Mouse (Mus musculus) gastrocnemius, adult 18-20 months (tissue): ENCODE data around the gene Kctd14. TPM values are rescaled to one million over a fixed set of nuclear protein-coding genes. Genes with fewer than 3 reads are reported as not detected.

Experiments
- DNase-seq: peaks from one replicate; pipeline ENCODE4 v3.0.0; 2021; ENCODE audit warnings: low spot score
- total RNA-seq, 2 experiments: library from RNA; stranded (reverse); gene quantifications; 2 replicates each; pipeline ENCODE4 v1.2.3; 2021

Kctd14 gene
- total RNA-seq, 2 experiments from 2014 or later: 0.14 TPM; not detected in 1

- DNase-seq: no peak
Measured at GRCm38 (mm10) chr7:97438986-97439385, 12.1 kb upstream of the Kctd14 start.

- DNase-seq: peak; percentile 15
Measured at GRCm38 (mm10) chr7:97446171-97446925, 4.8 kb upstream of the Kctd14 start.

DNA sequence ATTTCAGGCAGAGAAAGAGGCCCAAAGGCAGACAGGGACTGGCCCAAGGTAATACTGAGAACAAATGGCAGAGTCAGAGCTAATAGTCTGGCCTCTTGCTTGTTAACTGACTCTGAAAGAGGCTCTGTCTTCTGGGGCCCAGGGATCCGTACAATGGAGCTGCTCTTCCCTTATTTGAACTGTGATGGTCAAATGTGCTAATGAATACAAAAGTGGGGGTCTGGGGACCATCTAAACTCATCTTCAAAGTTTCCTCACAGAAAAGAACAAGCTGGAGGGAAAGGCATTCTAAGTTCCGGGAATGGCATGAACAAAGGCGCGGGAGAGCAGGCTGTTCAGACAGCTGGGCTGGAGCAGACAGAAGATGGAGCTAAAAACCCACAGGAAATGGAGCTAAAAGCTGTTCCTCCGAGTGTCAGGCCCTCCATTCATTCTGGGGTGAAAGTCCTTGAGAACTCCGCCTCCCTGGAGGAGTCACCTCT, 4.0 kb upstream of the Kctd14 start:
- DNase-seq: no peak

DNA sequence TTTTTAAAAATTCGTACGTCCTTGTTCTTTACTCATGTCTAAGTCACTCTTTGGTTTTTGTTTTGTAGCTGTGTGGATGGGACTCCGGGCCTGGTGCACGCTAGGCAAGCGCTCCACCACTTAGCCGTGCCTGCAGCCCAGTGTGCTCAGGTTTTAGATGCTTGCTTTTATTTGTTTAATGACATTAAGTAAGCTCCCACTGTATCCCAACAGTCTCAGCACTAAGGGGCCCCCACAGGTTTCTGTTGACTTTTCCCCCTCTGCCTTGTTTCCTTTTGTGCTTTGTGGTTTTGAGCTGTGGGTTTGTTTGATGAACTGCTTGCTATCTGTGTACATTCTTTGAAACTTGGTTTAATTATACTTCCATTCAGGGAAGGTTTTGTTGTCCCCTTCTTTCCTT, 1.1 kb downstream of the Kctd14 start:
- no peak for DNase-seq

GRCm38 (mm10) chr7:97453141-97453921, 2.2 kb downstream of the Kctd14 start:
- DNase-seq: no peak

DNA sequence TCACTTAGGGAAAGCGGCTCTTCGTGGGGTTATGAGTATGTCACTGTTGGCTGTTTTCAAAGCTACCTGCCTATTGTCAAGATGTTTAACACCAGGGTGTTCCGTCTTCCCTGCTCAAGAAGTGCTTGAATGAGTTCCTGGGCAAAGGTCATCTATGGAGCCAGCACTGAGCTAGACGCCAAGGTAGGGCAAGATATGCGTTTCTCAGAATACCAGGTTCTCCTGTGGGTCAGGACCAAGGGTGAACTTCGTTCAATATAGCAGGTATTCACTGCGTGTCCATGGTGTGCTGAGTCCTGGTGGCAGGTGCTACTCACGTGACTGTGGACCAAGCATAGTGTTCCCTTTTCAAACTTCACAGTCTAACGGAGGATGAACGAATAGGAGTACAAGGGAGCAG, 3.7 kb downstream of the Kctd14 start:
- DNase-seq: no peak

DNA sequence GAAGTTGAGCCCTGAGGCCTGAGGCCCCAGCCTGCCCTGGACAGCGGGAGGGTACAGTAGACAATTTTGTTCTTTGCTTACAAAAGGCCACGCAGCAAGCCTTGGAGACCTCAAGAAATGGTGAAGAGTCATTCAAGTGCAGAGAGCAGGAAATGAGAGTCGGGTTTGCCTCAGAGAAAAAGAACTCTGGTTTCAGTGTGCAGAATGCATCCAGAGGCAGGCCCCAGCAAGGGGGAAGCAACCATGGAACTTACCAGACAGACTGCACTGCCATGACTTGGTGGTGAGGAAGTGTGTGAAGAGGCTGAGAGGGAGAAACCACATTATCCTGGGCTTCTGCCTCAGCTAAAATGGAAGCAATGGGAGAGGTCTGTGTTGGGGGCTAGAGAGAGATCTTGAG, 4.5 kb downstream of the Kctd14 start:
- no peak for DNase-seq

GRCm38 (mm10) chr7:97473001-97473400, 21.9 kb downstream of the Kctd14 start:
- no peak for DNase-seq

GRCm38 (mm10) chr7:97479349-97479748, 28.2 kb downstream of the Kctd14 start:
- DNase-seq: no peak

GRCm38 (mm10) chr7:97480290-97480689, 29.2 kb downstream of the Kctd14 start:
- no peak for DNase-seq

GRCm38 (mm10) chr7:97480821-97481339, 29.8 kb downstream of the Kctd14 start, which contains the start of gene Ints4:
Gene Ints4 (plus strand): TSS chr7:97480956.
- DNase-seq: peak; percentile 95

DNA sequence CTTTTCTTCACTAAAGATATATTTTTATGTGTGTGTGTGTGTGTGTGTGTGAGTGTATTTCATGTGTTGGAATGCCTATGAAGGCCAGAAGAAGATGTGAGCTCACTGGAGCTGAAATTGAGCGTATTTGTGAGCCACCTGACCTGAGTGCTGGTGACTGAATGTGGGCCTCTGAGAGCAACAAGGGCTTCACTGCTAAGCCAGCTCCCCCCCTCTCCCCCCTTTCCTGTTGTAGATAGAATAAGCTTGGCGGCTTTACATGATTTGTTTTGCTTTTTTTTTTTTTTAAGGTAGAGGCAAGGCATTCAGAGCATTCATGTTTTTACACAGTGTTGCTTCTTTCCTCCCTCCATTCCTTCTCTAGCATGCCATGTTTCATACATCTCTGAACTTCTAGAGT, 32.3 kb downstream of the Kctd14 start:
- no peak for DNase-seq

GRCm38 (mm10) chr7:97491157-97491556, 40.0 kb downstream of the Kctd14 start:
- no peak for DNase-seq

DNA sequence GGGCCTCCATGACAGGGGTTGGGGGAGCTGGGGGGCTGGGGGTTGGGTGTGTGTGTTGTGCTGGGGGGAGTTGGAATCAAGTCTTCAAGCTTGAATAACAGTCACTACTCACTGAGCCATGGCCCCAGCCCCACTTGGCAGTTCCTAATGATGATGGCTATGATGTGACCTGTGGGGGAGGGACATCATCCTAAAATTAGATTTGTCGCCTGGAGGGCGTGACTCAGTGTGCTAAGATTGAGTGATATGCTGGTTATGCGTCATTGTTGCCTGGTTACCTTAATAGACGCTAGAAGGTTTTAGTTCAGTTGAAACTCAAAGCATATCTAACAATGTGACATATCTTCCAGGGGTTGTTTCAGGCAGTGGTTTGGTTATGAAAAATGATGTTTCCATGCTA, 41.3 kb downstream of the Kctd14 start:
- DNase-seq: peak; percentile 63

GRCm38 (mm10) chr7:97495052-97495451, 43.9 kb downstream of the Kctd14 start:
- no peak for DNase-seq

DNA sequence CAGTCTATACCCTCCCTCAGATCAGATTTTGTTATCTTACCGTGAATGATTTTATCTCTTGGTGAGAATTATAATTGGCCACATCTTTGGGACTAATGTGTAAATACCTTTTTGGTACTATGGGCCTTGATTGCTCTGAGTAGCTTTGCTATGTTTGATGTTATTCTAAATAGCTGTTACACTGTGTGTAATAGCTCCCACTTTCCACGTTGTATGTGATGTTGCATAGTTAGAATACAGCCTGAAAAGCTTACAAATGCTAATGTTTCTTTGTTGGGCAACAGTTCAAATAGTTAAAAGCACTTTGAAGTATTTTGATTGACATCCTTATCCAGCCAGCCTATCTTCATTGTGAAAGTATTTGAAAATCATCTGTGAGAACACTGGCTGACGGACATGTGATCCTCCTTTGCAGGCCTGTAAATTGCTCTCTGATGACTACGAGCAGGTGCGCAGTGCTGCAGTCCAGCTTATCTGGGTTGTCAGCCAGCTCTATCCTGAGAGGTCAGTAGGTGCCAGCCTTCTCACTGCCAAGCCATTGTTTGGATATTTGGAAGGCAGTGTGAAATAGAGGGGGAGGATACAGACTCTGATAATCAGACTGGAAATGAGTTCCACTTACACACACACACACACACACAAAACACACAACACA, 49.6 kb downstream of the Kctd14 start:
- DNase-seq: peak; percentile 62

Other genes starting within 250 kb of the Kctd14 start
- under 1 TPM; 0.31 to 0.43 TPM for gene Usp35, start 119.3 kb upstream of the Kctd14 start, total RNA-seq
- gene Kctd21, start 119.0 kb upstream of the Kctd14 start, total RNA-seq: 1 to 10 TPM; 4.1 to 4.4 TPM
- 1 to 10 TPM; 3.2 to 3.5 TPM for gene Alg8, start 79.7 kb upstream of the Kctd14 start, total RNA-seq
- 100 to 1,000 TPM; 266 to 292 TPM for gene Ndufc2, start 51.3 kb upstream of the Kctd14 start, total RNA-seq
- 10 to 100 TPM; 15.3 to 19.5 TPM for gene Thrsp, start 33.6 kb upstream of the Kctd14 start, total RNA-seq
- gene Ints4, start 29.6 kb downstream of the Kctd14 start, total RNA-seq: 10 to 100 TPM; 23.7 to 26.4 TPM
- gene Aamdc, start 128.2 kb downstream of the Kctd14 start, total RNA-seq: 100 to 1,000 TPM; 125 to 130 TPM
- 10 to 100 TPM; 13.1 to 16.2 TPM for gene Rsf1, start 128.6 kb downstream of the Kctd14 start, total RNA-seq
- gene Clns1a, start 245.3 kb downstream of the Kctd14 start, total RNA-seq: 10 to 100 TPM; 28.2 to 30.6 TPM